Comparison of ENCODE assay signal across 8 mouse cellular contexts in genomic region chr4:128681126-128681525, GRCm38 (mm10). TPM values are rescaled to one million over a fixed set of nuclear protein-coding genes. Genes with fewer than 3 reads are reported as not detected.
DNase-seq lines count a peak whose midpoint lies in the region; ATAC-seq and TF ChIP-seq lines count a peak whose summit lies in the region.

No protein-coding gene starts in this region.

- H3K4me3 ChIP-seq in cerebellum, adult 2 months (replicated peaks; ENCODE audit: insufficient read depth, low read depth, low read length) = no peak overlapping the region

- intact Hi-C loops in left cerebral cortex, postnatal 4 days (cut with DNase I) = no loop called here
- intact Hi-C loops in left cerebral cortex, postnatal 14 days (cut with DNase I) = no loop called here

- H3K4me1 ChIP-seq in cerebellum, adult 2 months (ENCODE audit: control insufficient read depth, insufficient read depth, low read length) = peaks cover 12% of the 10 kb centered on the region

- 69% methylated on average over 8 of the region's 8 CpGs for WGBS in cerebellum, adult 2 months

- no peak for ATAC-seq in megakaryocyte progenitor cell, adult 5-6 weeks (replicated peaks; ENCODE audit: poor library complexity)

- no peaks in the 10 kb centered on the region for H3K27me3 ChIP-seq in cerebellum, adult 2 months (ENCODE audit: control insufficient read depth, insufficient read depth, low read length)

- no peak for DNase-seq in cerebellum, adult 2 months
- no peak for DNase-seq in cerebellum, adult 9-11 months
- DNase-seq in left cerebral cortex, postnatal 4 days = peak; percentile 50
- DNase-seq in left cerebral cortex, postnatal 14 days (ENCODE audit: low spot score in 2 of 2) = no peak
- DNase-seq in kidney, postnatal 25 days = peak; percentile 64 to 72
- DNase-seq in retina, postnatal 1 day = peak; percentile 61
- no peak for DNase-seq in spleen, postnatal 4 days (ENCODE audit: low spot score in 2 of 2)

- TF ChIP-seq CTCF in cerebellum, adult 2 months (IDR thresholded peaks at IDR 0.05; ENCODE audit: borderline replicate concordance, insufficient read depth, low read depth, low read length) = 0 out of 2 replicates have a peak, but pooled peaks have one; percentile 3

- no peak overlapping the region for H3K27ac ChIP-seq in cerebellum, adult 2 months (ENCODE audit: insufficient read depth, low read length)

- no peak for TF ChIP-seq POLR2A in cerebellum, adult 2 months (IDR thresholded peaks at IDR 0.05; ENCODE audit: borderline replicate concordance, insufficient read depth, low read length)

RNA-seq across cellular contexts. Expression of gene Phc2, which starts 26.6 kb away (rescaled TPM):
- polyA plus RNA-seq in cerebellum, adult 2 months (2012; rRNA removed) = 133 and 144 TPM in 2 replicates
- 10 to 100 TPM; 90.7 to 95.1 TPM for total RNA-seq in left cerebral cortex, postnatal 4 days (2021)
- 10 to 100 TPM; 74.8 to 77.2 TPM for total RNA-seq in left cerebral cortex, postnatal 14 days (2021)
- total RNA-seq in megakaryocyte progenitor cell, adult 5-6 weeks (2015) = 28.0 and 35.0 TPM in 2 replicates
- 13.9 and 21.2 TPM in 2 replicates for total RNA-seq in megakaryocyte progenitor cell, adult 5-6 weeks (2017)

Comparison
In these comparisons a context has a peak if more than half of its experiments do, and no peak if none do; other contexts are left out.
1. DNase-seq: peak in left cerebral cortex, postnatal 4 days (single experiment), kidney, postnatal 25 days (2 of 2) and retina, postnatal 1 day (single experiment); none in cerebellum, adult 2 months (0 of 2), cerebellum, adult 9-11 months (single experiment), left cerebral cortex, postnatal 14 days (0 of 2) and spleen, postnatal 4 days (0 of 2).